Mouse (Mus musculus) layer of hippocampus, postnatal 25 days (tissue): ENCODE data around the gene Slc6a14. TPM values are rescaled to one million over a fixed set of nuclear protein-coding genes. Genes with fewer than 3 reads are reported as not detected.

Experiments
- DNase-seq, 2 experiments: peaks; one replicate each; pipeline ENCODE4 v3.0.0; 2022; ENCODE audit warnings: mixed read lengths in 2 of 2, low spot score in 1 of 2; ENCODE audit errors: extremely low spot score in 1 of 2
- total RNA-seq, 2 experiments: library from RNA; stranded (reverse); gene quantifications; 2 replicates each; pipeline ENCODE4 v1.2.3; 2021

Slc6a14 gene
- not detected for total RNA-seq

- no peak for DNase-seq
Measured at GRCm38 (mm10) chrX:21714829-21715228, at the start of gene Slc6a14. Slc6a14 (plus strand) TSS chrX:21714896.

GRCm38 (mm10) chrX:21670896-21671295 is 43.8 kb upstream of the Slc6a14 start:
- DNase-seq, result no peak

- no peak for DNase-seq
Measured at GRCm38 (mm10) chrX:21695220-21695619, 19.5 kb upstream of the Slc6a14 start.

- no peak for DNase-seq
Measured at GRCm38 (mm10) chrX:21695687-21696086, 19.0 kb upstream of the Slc6a14 start.

- no peak for DNase-seq
Measured at GRCm38 (mm10) chrX:21701646-21702045, 13.1 kb upstream of the Slc6a14 start.

GRCm38 (mm10) chrX:21704470-21704869 is 10.2 kb upstream of the Slc6a14 start:
- DNase-seq, result no peak

GRCm38 (mm10) chrX:21715293-21715692 is 597 bp downstream of the Slc6a14 start:
- DNase-seq, result no peak

- DNase-seq, result no peak
Measured at GRCm38 (mm10) chrX:21716885-21717284, 2.2 kb downstream of the Slc6a14 start.

- DNase-seq, result no peak
Measured at GRCm38 (mm10) chrX:21744997-21745396, 30.3 kb downstream of the Slc6a14 start, which contains the start of gene Gm28269. Gm28269 (minus strand) TSS chrX:21745097.

Other genes with a start within 250 kb of the Slc6a14 start
- gene Agtr2, start 230.4 kb upstream of the Slc6a14 start, total RNA-seq, result under 1 TPM; 0.26 to 0.54 TPM
- not detected for gene Gm28269, start 30.2 kb downstream of the Slc6a14 start, total RNA-seq